Mouse (Mus musculus) layer of hippocampus, adult 9-11 months (tissue): ENCODE measurements around the gene Gm10198.

Source experiments
- DNase-seq: peaks from one replicate; pipeline ENCODE4 v3.0.0; 2022

The Gm10198 gene

GRCm38 (mm10) chr13:111592485-111592884 lies at the start of gene Gm10198:
Gene Gm10198 (plus strand): TSS chr13:111592785.
- DNase-seq, result no peak

GRCm38 (mm10) chr13:111545286-111545685 lies 47.3 kb upstream of the Gm10198 start:
- DNase-seq, result no peak

GRCm38 (mm10) chr13:111552769-111553168 lies 39.8 kb upstream of the Gm10198 start:
- no peak for DNase-seq

GRCm38 (mm10) chr13:111553182-111553581 lies 39.4 kb upstream of the Gm10198 start:
- no peak for DNase-seq

GRCm38 (mm10) chr13:111553941-111554340 lies 38.6 kb upstream of the Gm10198 start:
- DNase-seq, result no peak

GRCm38 (mm10) chr13:111555333-111555732 lies 37.3 kb upstream of the Gm10198 start:
- no peak for DNase-seq

GRCm38 (mm10) chr13:111556375-111556774 lies 36.2 kb upstream of the Gm10198 start:
- DNase-seq, result no peak

GRCm38 (mm10) chr13:111560152-111560551 lies 32.4 kb upstream of the Gm10198 start:
- no peak for DNase-seq

- DNase-seq, result no peak
Observed at GRCm38 (mm10) chr13:111562595-111562994, 30.0 kb upstream of the Gm10198 start.

- no peak for DNase-seq
Observed at GRCm38 (mm10) chr13:111574196-111574595, 18.4 kb upstream of the Gm10198 start.

- no peak for DNase-seq
Observed at GRCm38 (mm10) chr13:111577177-111577576, 15.4 kb upstream of the Gm10198 start.

- DNase-seq, result no peak
Observed at GRCm38 (mm10) chr13:111580054-111580453, 12.5 kb upstream of the Gm10198 start.

GRCm38 (mm10) chr13:111598111-111598510 lies 5.5 kb downstream of the Gm10198 start:
- DNase-seq, result no peak

GRCm38 (mm10) chr13:111601383-111601782 lies 8.8 kb downstream of the Gm10198 start:
- DNase-seq, result no peak

- no peak for DNase-seq
Observed at GRCm38 (mm10) chr13:111604826-111605225, 12.2 kb downstream of the Gm10198 start.

GRCm38 (mm10) chr13:111616168-111617125 lies 23.9 kb downstream of the Gm10198 start:
- no peak for DNase-seq

GRCm38 (mm10) chr13:111620433-111620832 lies 27.8 kb downstream of the Gm10198 start:
- DNase-seq, result no peak

GRCm38 (mm10) chr13:111622425-111622824 lies 29.8 kb downstream of the Gm10198 start:
- no peak for DNase-seq

GRCm38 (mm10) chr13:111623112-111623511 lies 30.5 kb downstream of the Gm10198 start:
- no peak for DNase-seq

GRCm38 (mm10) chr13:111624115-111624514 lies 31.5 kb downstream of the Gm10198 start:
- no peak for DNase-seq

- DNase-seq, result no peak
Observed at GRCm38 (mm10) chr13:111634163-111635160, 41.9 kb downstream of the Gm10198 start.

GRCm38 (mm10) chr13:111640319-111640718 lies 47.7 kb downstream of the Gm10198 start:
- DNase-seq, result no peak
